Mouse (Mus musculus) megakaryocyte progenitor cell, adult 5-6 weeks (primary cell): Measurements from ENCODE around the gene Ttc23l. TPM values are rescaled to one million over a fixed set of nuclear protein-coding genes. Genes with fewer than 3 reads are reported as not detected.
"Not testable (repeated sequence)": the region's sequence is repeated elsewhere in the genome, so short reads cannot be mapped to it uniquely, and the experiment has no call there.

Experiments used
- ATAC-seq: replicated peaks from 2 replicates; pipeline ENCODE4 v1.8.0; 2016; ENCODE audit warnings: mild to moderate bottlenecking, moderate TSS enrichment, inconsistent platforms; ENCODE audit not compliant: poor library complexity
- total RNA-seq, 2 experiments: library from RNA; stranded (forward) in 1 of 2; stranded (reverse) in 1 of 2; fragments of 157-497, 149-512 nt in 1 of 2; fragments of 200-1000 nt in 1 of 2; gene quantifications; 2 replicates each; pipeline versions ENCODE4 v1.2.3 to v1.2.4; 2015 to 2017

Gene Ttc23l
- total RNA-seq, 2 experiments from 2014 or later = not detected

GRCm38 (mm10) chr15:10525896-10526295 is 32.6 kb downstream of the Ttc23l start:
- ATAC-seq = no peak

DNA sequence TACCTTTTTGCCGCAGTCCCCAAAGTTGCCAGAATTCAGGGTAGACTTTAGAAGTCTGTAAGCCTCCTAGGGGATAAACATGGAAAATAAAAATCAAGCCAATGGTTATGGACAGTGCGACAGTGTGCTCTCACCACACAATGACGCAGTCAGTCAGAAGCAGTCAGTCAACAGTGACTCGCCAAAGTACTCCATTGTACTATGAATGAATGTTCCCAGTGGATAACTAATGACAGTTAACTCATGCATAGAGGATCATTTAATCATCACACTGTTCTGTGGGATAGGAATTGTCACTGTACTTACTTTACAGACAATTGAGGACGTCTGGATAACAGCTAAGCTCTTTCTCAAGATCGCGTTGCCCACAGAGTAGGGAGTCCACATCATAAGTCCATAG is 43.3 kb downstream of the Ttc23l start:
- no peak for ATAC-seq

GRCm38 (mm10) chr15:10506099-10506498 is 52.4 kb downstream of the Ttc23l start:
- ATAC-seq = no peak

GRCm38 (mm10) chr15:10500838-10501719 is 57.4 kb downstream of the Ttc23l start:
- peak; percentile 90 for ATAC-seq

DNA sequence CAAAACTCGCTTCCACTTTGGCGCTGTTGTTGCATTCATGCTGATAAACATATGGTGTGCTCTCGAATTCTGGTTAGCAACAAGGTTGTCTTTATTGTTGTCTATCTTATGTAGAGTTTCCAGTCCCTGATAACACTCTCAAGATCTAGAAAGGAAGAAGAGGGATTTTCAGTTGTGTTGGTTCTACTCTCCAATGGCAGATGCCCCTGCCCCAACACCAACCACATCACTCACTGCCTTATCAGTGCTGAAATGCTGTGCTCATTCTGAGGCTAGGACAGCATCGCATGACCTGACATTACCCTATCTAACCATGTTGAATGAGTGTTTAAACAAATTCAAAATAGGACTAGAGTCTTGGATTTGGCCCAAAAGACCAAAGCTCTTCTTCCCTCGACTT is 58.4 kb downstream of the Ttc23l start:
- ATAC-seq = peak; percentile 73

GRCm38 (mm10) chr15:10499593-10499992 is 58.9 kb downstream of the Ttc23l start:
- ATAC-seq = 0 out of 2 replicates have a peak, but pooled peaks have one; percentile 17

DNA sequence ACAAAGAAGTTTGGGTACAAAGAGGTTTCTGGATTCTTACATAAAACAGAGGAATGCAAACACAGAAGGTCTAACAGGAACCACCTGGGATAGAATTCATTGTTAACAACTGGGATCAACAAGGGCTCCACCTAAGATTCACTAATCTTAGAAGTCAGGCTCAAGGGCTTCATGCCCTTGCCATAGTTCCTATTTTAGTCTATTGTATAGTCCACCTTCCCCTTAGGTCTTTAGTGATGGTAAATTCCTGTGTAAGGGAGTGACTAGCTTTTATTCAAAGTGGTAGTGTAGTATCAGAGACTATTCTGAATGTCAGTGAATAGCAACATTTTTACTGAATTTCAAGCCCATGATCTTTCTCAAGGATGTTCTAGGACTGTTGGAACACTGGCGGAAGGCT is 61.8 kb downstream of the Ttc23l start:
- ATAC-seq = not testable (repeated sequence)

DNA sequence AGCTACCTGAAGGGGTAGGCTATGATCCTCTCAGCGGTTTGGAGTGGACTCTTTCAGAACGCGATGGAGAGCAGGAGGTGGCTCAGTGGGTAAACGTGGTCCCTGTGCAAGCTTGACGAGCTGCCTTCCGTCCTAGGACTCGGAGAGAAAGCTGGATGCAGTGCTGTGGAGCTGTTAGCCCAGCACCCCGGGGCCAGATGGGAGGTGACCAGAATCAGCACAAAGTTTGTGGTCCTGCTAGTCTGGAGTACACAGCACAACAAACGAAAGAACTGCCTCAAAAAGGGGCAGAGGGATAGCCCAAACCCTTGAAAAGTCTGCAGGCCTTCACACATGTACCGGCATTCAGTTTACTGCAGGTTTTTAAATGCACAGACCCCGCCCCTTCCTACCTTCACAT is 62.5 kb downstream of the Ttc23l start:
- no peak for ATAC-seq

DNA sequence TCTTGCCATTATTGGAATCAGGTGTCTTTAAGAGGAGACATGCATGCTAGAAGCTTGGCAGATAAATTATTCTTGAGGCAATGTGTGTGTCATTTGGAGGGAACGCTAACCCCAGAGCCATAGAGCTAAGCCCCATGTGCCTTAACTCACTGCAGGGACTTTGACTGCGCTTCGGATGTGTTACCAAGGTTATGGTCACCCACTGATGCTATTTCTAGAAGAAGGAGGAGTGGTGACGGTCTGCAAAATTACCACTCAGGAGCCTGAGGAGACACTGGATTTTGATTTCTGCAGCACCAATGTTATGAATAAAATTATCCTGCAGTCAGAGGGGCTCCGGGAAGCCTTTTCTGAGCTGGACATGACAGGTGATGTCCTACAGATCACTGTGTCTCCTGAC is 68.4 kb downstream of the Ttc23l start:
- ATAC-seq = no peak

GRCm38 (mm10) chr15:10487246-10487645 is 71.2 kb downstream of the Ttc23l start:
- ATAC-seq = no peak

DNA sequence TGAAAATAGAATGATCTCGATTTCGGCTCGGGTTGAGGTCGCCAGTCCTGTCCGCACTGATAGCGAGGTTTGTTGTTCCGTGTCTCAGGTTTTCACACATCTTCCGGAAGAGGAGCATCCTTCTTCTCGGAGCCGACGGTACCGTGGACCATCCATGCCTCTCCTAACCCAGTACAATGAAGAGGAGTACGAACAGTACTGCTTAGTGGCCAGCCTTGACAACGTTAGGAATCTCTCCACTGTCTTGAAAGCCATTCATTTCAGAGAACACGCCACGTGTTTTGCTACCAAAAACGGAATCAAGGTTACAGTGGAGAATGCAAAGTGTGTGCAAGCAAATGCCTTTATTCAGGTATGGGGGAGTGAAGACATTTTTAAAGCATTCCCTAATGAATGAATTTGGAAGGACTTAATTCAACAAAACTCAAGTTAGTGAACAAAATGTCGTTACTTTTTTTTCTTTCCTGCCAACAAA is 72.1 kb downstream of the Ttc23l start:
- ATAC-seq = peak; percentile 18

DNA sequence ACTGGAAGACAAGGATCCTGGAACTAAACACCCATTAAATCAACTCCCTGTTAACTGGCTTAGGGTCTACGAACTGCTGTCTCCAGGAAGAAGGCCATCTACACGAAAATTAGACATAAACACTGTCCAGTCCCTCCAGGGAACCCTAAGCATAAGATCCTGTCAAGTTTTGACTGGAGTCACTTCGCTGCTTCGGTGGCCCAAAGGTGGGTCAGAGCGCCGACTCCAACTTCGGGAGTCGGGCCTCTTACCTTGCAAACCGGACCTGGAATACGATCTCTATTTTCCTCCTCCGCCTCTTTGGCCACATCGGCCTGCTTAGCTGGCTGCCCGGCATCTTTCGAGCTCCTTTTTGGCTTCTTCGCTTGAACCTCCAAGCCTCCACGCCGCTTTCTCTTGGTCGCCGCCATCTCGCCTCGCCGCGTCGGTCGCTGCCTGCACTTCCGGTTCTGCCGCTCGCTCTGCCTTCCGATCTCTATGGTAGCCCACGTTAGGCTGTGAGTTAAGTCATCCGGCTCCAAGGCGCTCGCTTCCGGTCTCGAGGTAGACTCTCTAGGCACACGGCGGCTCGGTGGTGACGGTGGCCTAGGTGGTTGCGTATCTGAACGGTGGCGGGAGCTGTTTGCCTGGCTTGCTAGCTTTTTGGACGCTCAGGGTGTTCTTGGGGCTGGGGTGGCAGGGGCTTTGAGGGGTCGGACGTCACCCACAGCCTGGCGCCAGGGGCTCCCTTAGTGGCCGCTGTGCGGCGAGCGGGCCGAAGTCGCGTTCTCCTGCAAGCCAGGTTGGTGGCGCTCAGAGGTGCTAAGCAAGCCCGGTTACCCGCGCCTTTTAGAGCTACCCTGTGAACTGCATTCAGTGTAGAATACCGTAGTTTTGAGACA is 72.7 kb downstream of the Ttc23l start, which contains the start of the genes Brix1 and Rad1:
Gene Brix1 (minus strand): TSS at position 464 of the 881 bp plus-strand sequence.
Gene Rad1 (plus strand): TSS at position 535 of the 881 bp plus-strand sequence.
- ATAC-seq = peak; percentile 97

GRCm38 (mm10) chr15:10470941-10471340 is 87.5 kb downstream of the Ttc23l start:
- no peak for ATAC-seq

- peak; percentile 90 for ATAC-seq
These were observed 88.2 kb downstream of the Ttc23l start, which contains the start of gene Dnajc21 for GRCm38 (mm10) chr15:10470151-10470831. Dnajc21 (minus strand) TSS chr15:10470516.

GRCm38 (mm10) chr15:10469641-10470150 is 88.8 kb downstream of the Ttc23l start:
- ATAC-seq = peak; percentile 5; the same call in 1 of the 2 replicates

DNA sequence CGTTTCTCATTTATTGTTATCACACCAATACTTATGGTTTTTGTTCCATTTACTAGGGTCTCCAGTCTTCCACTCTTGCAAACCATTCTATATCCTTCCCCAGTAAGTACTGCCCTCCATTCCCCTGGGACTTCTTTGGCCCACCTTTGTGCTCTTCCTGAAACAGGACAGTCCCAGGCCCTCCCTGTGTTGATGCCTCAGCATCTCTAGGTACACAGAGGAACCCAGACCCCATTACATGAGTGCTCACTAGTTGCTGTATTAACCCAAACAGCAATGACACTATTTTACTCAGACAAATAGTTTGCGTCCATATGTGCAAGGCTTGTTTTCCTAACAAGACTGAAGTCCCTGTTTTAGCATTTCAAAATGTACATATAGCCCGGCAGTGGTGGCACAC is 89.7 kb downstream of the Ttc23l start:
- ATAC-seq = no peak

- 0 out of 2 replicates have a peak, but pooled peaks have one; percentile 36 for ATAC-seq
These were observed 93.8 kb downstream of the Ttc23l start for GRCm38 (mm10) chr15:10464678-10465077.

DNA sequence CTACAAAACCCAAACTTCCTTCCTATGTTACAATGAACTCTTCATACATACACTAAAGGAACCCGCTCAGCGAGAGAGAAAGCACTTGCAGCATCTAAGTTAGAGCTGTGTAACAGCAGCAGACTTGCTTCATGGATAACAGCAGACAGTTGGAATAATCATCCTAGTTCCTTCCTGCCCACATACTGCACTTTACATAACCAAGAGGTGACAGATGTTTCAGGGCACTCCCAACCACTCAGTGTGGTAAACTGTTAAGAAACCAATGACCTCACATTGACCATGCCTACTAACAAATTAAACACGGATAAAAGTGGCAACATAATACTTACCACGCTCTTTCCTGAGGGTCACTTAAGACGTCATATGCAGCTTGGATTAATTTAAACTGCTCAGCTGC is 94.9 kb downstream of the Ttc23l start:
- peak; percentile 92 for ATAC-seq

DNA sequence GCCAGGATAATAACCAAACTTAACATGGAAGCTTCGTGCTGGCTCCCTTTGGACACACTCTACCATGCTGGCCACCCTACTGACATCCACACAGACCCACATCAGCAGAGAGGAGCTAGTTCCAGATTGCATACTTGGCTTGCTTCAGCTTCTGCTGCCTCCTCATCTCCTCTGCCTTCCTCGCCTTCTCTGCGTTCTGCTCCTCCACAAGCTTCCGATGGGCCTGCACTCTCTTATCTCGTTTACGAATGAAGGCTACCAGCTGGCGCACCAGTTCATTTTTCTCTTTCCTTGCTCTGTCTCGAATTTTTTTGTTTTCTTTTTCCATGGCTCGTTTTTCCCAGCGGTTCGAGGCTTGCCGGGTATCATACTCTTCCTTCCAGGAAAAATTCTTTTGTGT is 97.5 kb downstream of the Ttc23l start:
- no peak for ATAC-seq
